ENCODE assay signal across 8 mouse cellular contexts in the genomic region with DNA sequence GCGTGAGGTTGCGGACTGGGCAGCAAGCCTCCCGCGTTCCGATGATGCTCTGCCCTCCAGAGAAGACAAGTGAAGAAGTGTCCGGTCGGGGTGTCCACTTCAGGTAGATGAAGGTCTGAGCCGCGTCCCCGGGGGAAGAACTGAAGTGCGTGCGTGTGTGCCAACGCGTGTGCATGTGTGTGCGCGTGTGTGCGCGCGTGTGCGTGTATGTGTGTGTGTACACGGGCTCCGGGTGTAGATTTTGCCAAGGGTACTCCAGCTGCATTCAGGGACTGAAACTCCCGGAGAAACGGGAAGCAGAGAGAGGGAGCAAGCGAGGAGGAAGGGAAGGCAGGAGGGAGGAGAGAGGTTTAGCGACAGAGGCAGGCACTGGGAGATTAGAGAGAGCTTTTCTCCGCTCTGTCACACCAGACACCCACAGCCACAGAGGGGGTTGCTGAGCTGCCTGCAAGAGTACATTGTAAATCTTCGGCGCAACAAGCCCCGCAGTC. TPM values are rescaled to one million over a fixed set of nuclear protein-coding genes. Genes with fewer than 3 reads are reported as not detected.
DNase-seq lines count a peak whose midpoint lies in the region; ATAC-seq and TF ChIP-seq lines count a peak whose summit lies in the region.

Gene Trhde, minus strand, starts transcription at position 147 of the 491 bp plus-strand sequence.

- peak; percentile 37 for ATAC-seq in midbrain, embryonic 14.5 days (ENCODE audit: low FRiP score, low TSS enrichment)

- no peak within 1 kb of the TSS for H3K9ac ChIP-seq in ES-Bruce4 (ENCODE audit: low read depth, poor library complexity, severe bottlenecking)
- peak within 1 kb of the TSS; percentile 59 for H3K9ac ChIP-seq in midbrain, embryonic 14.5 days (replicated peaks; ENCODE audit: low read length)

- DNase-seq in cerebellum, adult 11-12 months = peak; percentile 75
- DNase-seq in frontal cortex, postnatal 14 days (ENCODE audit: low spot score in 2 of 2) = peak; percentile 21 to 30
- DNase-seq in left cerebral cortex, adult 11 months (ENCODE audit: low spot score) = peak; percentile 23
- DNase-seq in midbrain, embryonic 14.5 days = peak; percentile 72
- no peak for DNase-seq in gastrocnemius, postnatal 4 days (ENCODE audit: low spot score in 2 of 2)
- no peak for DNase-seq in urinary bladder, postnatal 4 days (ENCODE audit: low spot score in 2 of 2)
- DNase-seq in lung, postnatal 10 days = no peak

- peak within 1 kb of the TSS; percentile 87 for H3K4me2 ChIP-seq in midbrain, embryonic 14.5 days (ENCODE audit: low read length)

- no peaks in the 10 kb centered on the region for H3K9me3 ChIP-seq in ES-Bruce4 (replicated peaks; ENCODE audit: control insufficient read depth, insufficient read depth, low read length, poor library complexity, severe bottlenecking)
- H3K9me3 ChIP-seq in midbrain, embryonic 14.5 days (ENCODE audit: control insufficient read depth, low read length) = no peaks in the 10 kb centered on the region

- no peaks in the 10 kb centered on the region for H3K4me1 ChIP-seq in ES-Bruce4 (ENCODE audit: control insufficient read depth, insufficient read depth, low read length)
- H3K4me1 ChIP-seq in midbrain, embryonic 14.5 days (ENCODE audit: control insufficient read depth, insufficient read depth, low read length) = no peaks in the 10 kb centered on the region

- H3K36me3 ChIP-seq in ES-Bruce4 (ENCODE audit: control insufficient read depth, insufficient read depth, low read length, poor library complexity, severe bottlenecking) = no peaks in the 10 kb centered on the region
- no peaks in the 10 kb centered on the region for H3K36me3 ChIP-seq in midbrain, embryonic 14.5 days (ENCODE audit: control insufficient read depth, insufficient read depth, low read length)

- TF ChIP-seq POLR2A in ES-Bruce4 (IDR thresholded peaks at IDR 0.05; ENCODE audit: insufficient read depth, low read length) = no peak

- 1% methylated on average over 30 of the region's 30 CpGs for WGBS in midbrain, embryonic 14.5 days

- no peak for TF ChIP-seq CTCF in ES-Bruce4 (IDR thresholded peaks at IDR 0.05; ENCODE audit: low read depth, low read length)

- H3K27me3 ChIP-seq in ES-Bruce4 (ENCODE audit: control insufficient read depth, insufficient read depth, low read length, poor library complexity, severe bottlenecking) = peaks cover 21% of the 10 kb centered on the region
- peaks cover 7% of the 10 kb centered on the region; the same call in 1 of the 2 replicates for H3K27me3 ChIP-seq in midbrain, embryonic 14.5 days (ENCODE audit: control insufficient read depth, insufficient read depth, low read length)

- no peak for TF ChIP-seq EP300 in ES-Bruce4 (IDR thresholded peaks at IDR 0.05; ENCODE audit: insufficient read depth, low read depth, low read length)

- H3K27ac ChIP-seq in ES-Bruce4 (ENCODE audit: insufficient read depth, low read length) = no peak within 1 kb of the TSS
- peak within 1 kb of the TSS; percentile 63 for H3K27ac ChIP-seq in midbrain, embryonic 14.5 days (replicated peaks; ENCODE audit: low read depth, low read length)

- H3K4me3 ChIP-seq in ES-Bruce4 (ENCODE audit: low read depth, low read length) = peak within 1 kb of the TSS; percentile 56
- H3K4me3 ChIP-seq in midbrain, embryonic 14.5 days (replicated peaks; ENCODE audit: low read depth, low read length) = peak within 1 kb of the TSS; percentile 67

RNA-seq across cellular contexts. Expression of gene Trhde, which starts in this region (rescaled TPM):
- not detected in 2 replicates for polyA plus RNA-seq in ES-Bruce4 (2011; ENCODE audit: insufficient read depth, insufficient read length, low read depth, missing spikeins)
- 5.4 and 6.8 TPM in 2 replicates for polyA plus RNA-seq in midbrain, embryonic 14.5 days (2014; fragmentation: Nextera tagmentation; extraction: Ambion mirVana)
- 1 to 10 TPM; 1.3 to 1.5 TPM for total RNA-seq in gastrocnemius, postnatal 4 days (2021)

Comparison
In these comparisons a context has a peak if more than half of its experiments do, and no peak if none do; other contexts are left out.
1. DNase-seq: peak in cerebellum, adult 11-12 months (single experiment), frontal cortex, postnatal 14 days (2 of 2), left cerebral cortex, adult 11 months (single experiment) and midbrain, embryonic 14.5 days (single experiment); none in gastrocnemius, postnatal 4 days (0 of 2), urinary bladder, postnatal 4 days (0 of 2) and lung, postnatal 10 days (single experiment).